Comparison of ENCODE assay signal across 8 mouse cellular contexts in genomic region chr12:111936706-111937550, GRCm38 (mm10). TPM values are rescaled to one million over a fixed set of nuclear protein-coding genes. Genes with fewer than 3 reads are reported as not detected.
DNase-seq lines count a peak whose midpoint lies in the region; ATAC-seq and TF ChIP-seq lines count a peak whose summit lies in the region.

No protein-coding gene starts in this region.

- no peaks in the 10 kb centered on the region for H3K27me3 ChIP-seq in hindbrain, postnatal 0 days (ENCODE audit: insufficient read depth, low read length)
- H3K27me3 ChIP-seq in hindbrain, embryonic 11.5 days (ENCODE audit: control insufficient read depth, insufficient read depth, low read length) = no peaks in the 10 kb centered on the region
- no peaks in the 10 kb centered on the region for H3K27me3 ChIP-seq in intestine, embryonic 16.5 days (replicated peaks; ENCODE audit: control insufficient read depth, insufficient read depth, low read length)
- no peaks in the 10 kb centered on the region for H3K27me3 ChIP-seq in liver, embryonic 15.5 days

- H3K36me3 ChIP-seq in hindbrain, postnatal 0 days (ENCODE audit: insufficient read depth, low read length) = no peaks in the 10 kb centered on the region
- H3K36me3 ChIP-seq in hindbrain, embryonic 11.5 days (ENCODE audit: control insufficient read depth, insufficient read depth, low read length) = no peaks in the 10 kb centered on the region
- no peaks in the 10 kb centered on the region for H3K36me3 ChIP-seq in intestine, embryonic 16.5 days (ENCODE audit: control insufficient read depth, insufficient read depth, low read length)
- no peaks in the 10 kb centered on the region for H3K36me3 ChIP-seq in liver, embryonic 15.5 days (replicated peaks)

- no peak overlapping the region for H3K27ac ChIP-seq in hindbrain, postnatal 0 days
- no peak overlapping the region for H3K27ac ChIP-seq in hindbrain, embryonic 11.5 days (ENCODE audit: low read depth, low read length)
- H3K27ac ChIP-seq in intestine, embryonic 16.5 days (ENCODE audit: low read length) = peak overlapping the region; percentile 94
- H3K27ac ChIP-seq in liver, embryonic 15.5 days (replicated peaks) = no peak overlapping the region

- no peak for ATAC-seq in hindbrain, postnatal 0 days
- ATAC-seq in hindbrain, embryonic 11.5 days (ENCODE audit: low FRiP score) = no peak
- peak; percentile 90 for ATAC-seq in intestine, embryonic 16.5 days
- no peak for ATAC-seq in liver, embryonic 15.5 days (ENCODE audit: insufficient read depth)
- no peak for ATAC-seq in granulocyte monocyte progenitor cell, adult 5-6 weeks (replicated peaks; ENCODE audit: poor library complexity, severe bottlenecking)

- H3K4me1 ChIP-seq in hindbrain, postnatal 0 days (ENCODE audit: insufficient read depth, low read length) = no peaks in the 10 kb centered on the region; the same call in 1 of the 2 replicates
- H3K4me1 ChIP-seq in hindbrain, embryonic 11.5 days (replicated peaks; ENCODE audit: control insufficient read depth, insufficient read depth, low read length) = 0 out of 2 replicates have a peak, but pooled peaks cover 4% of the 10 kb centered on the region
- H3K4me1 ChIP-seq in intestine, embryonic 16.5 days (ENCODE audit: control insufficient read depth, insufficient read depth, low read length) = peaks cover 52% of the 10 kb centered on the region
- H3K4me1 ChIP-seq in liver, embryonic 15.5 days (replicated peaks) = peaks cover 40% of the 10 kb centered on the region

- TF ChIP-seq POLR2A in brain, embryonic 14.5 days (IDR thresholded peaks at IDR 0.05; ENCODE audit: borderline replicate concordance, extremely low read depth, insufficient read depth, insufficient read length, poor library complexity, severe bottlenecking) = no peak

- H3K4me2 ChIP-seq in hindbrain, postnatal 0 days (ENCODE audit: low read depth, low read length) = no peak overlapping the region
- no peak overlapping the region for H3K4me2 ChIP-seq in hindbrain, embryonic 11.5 days (replicated peaks; ENCODE audit: low read depth, low read length)
- H3K4me2 ChIP-seq in intestine, embryonic 16.5 days (ENCODE audit: low read depth, low read length) = peak overlapping the region; percentile 50
- H3K4me2 ChIP-seq in liver, embryonic 15.5 days = peak overlapping the region; percentile 33

- peak; percentile 34 for DNase-seq in hindbrain, postnatal 0 days (ENCODE audit: low spot score)
- no peak for DNase-seq in hindbrain, embryonic 11.5 days (ENCODE audit: low spot score)
- peak; percentile 89 for DNase-seq in brain, embryonic 14.5 days (ENCODE audit: low read depth)
- peak; percentile 38 to 66 for DNase-seq in urinary bladder, postnatal 36 days (ENCODE audit: low spot score in 2 of 2)
- DNase-seq in left cerebral cortex, adult 18-20 months (ENCODE audit: low spot score in 2 of 2) = no peak

- no peak overlapping the region for H3K4me3 ChIP-seq in hindbrain, postnatal 0 days (ENCODE audit: low read length)
- H3K4me3 ChIP-seq in hindbrain, embryonic 11.5 days (ENCODE audit: low read depth, low read length) = no peak overlapping the region
- peak overlapping the region; percentile 24 for H3K4me3 ChIP-seq in intestine, embryonic 16.5 days (ENCODE audit: low read length)
- no peak overlapping the region for H3K4me3 ChIP-seq in liver, embryonic 15.5 days (replicated peaks)

- no peak for TF ChIP-seq CTCF in hindbrain, postnatal 0 days (IDR thresholded peaks at IDR 0.05; ENCODE audit: low read depth)
- no peak for TF ChIP-seq CTCF in brain, embryonic 14.5 days (IDR thresholded peaks at IDR 0.05; ENCODE audit: borderline replicate concordance, extremely low read depth, insufficient read depth, insufficient read length)

- H3K9me3 ChIP-seq in hindbrain, postnatal 0 days (ENCODE audit: low read length) = no peaks in the 10 kb centered on the region
- no peaks in the 10 kb centered on the region for H3K9me3 ChIP-seq in hindbrain, embryonic 11.5 days (ENCODE audit: control insufficient read depth, low read length)
- H3K9me3 ChIP-seq in intestine, embryonic 16.5 days (ENCODE audit: control insufficient read depth, low read length) = no peaks in the 10 kb centered on the region
- no peaks in the 10 kb centered on the region for H3K9me3 ChIP-seq in liver, embryonic 15.5 days (replicated peaks)

- no peak overlapping the region for H3K9ac ChIP-seq in hindbrain, postnatal 0 days (replicated peaks; ENCODE audit: low read length)
- no peak overlapping the region for H3K9ac ChIP-seq in hindbrain, embryonic 11.5 days (ENCODE audit: low read depth, low read length)
- H3K9ac ChIP-seq in intestine, embryonic 16.5 days (ENCODE audit: low read depth, low read length) = peak overlapping the region; percentile 64
- H3K9ac ChIP-seq in liver, embryonic 15.5 days = no peak overlapping the region

- WGBS in hindbrain, postnatal 0 days = 39% methylated on average over 24 of the region's 24 CpGs
- WGBS in hindbrain, embryonic 11.5 days = 43% methylated on average over 24 of the region's 24 CpGs
- WGBS in intestine, embryonic 16.5 days = 22% methylated on average over 24 of the region's 24 CpGs
- 49% methylated on average over 24 of the region's 24 CpGs for WGBS in liver, embryonic 15.5 days (ENCODE audit: insufficient replicate concordance)

RNA-seq across cellular contexts. Expression of gene Ppp1r13b, which starts 29.0 kb away (rescaled TPM):
- 54.5 and 57.4 TPM in 2 replicates for total RNA-seq in hindbrain, postnatal 0 days (2014; rRNA removed)
- 31.6 and 36.5 TPM in 2 replicates for polyA plus RNA-seq in hindbrain, postnatal 0 days (2015; fragmentation: Nextera tagmentation; extraction: Ambion mirVana)
- polyA plus RNA-seq in hindbrain, embryonic 11.5 days (2014; fragmentation: Nextera tagmentation; extraction: Ambion mirVana) = 8.3 and 9.5 TPM in 2 replicates
- polyA plus RNA-seq in brain, embryonic 14.5 days (2012; rRNA removed) = 19.4 and 35.7 TPM in 2 replicates
- 5.6 and 7.9 TPM in 2 replicates for polyA plus RNA-seq in intestine, embryonic 16.5 days (2015; fragmentation: Nextera tagmentation; extraction: Ambion mirVana)
- polyA plus RNA-seq in liver, embryonic 15.5 days (2015; fragmentation: Nextera tagmentation; extraction: Ambion mirVana) = 3.6 and 3.7 TPM in 2 replicates
- total RNA-seq in left cerebral cortex, adult 18-20 months (2021) = 10 to 100 TPM; 58.8 to 67.3 TPM
- total RNA-seq in granulocyte monocyte progenitor cell, adult 5-6 weeks (2014; fragmentation: Nextera tagmentation) = 11.2 and 11.4 TPM in 2 replicates
- 2.9 and 4.7 TPM in 2 replicates for total RNA-seq in granulocyte monocyte progenitor cell, adult 5-6 weeks (2017)

RNA-seq across cellular contexts. Expression of gene Atp5mpl, which starts 29.8 kb away (rescaled TPM):
- 225 and 251 TPM in 2 replicates for total RNA-seq in hindbrain, postnatal 0 days (2014; rRNA removed)
- 1,023 and 1,032 TPM in 2 replicates for polyA plus RNA-seq in hindbrain, postnatal 0 days (2015; fragmentation: Nextera tagmentation; extraction: Ambion mirVana)
- polyA plus RNA-seq in hindbrain, embryonic 11.5 days (2014; fragmentation: Nextera tagmentation; extraction: Ambion mirVana) = 582 and 583 TPM in 2 replicates
- polyA plus RNA-seq in brain, embryonic 14.5 days (2012; rRNA removed) = 193 and 206 TPM in 2 replicates
- polyA plus RNA-seq in intestine, embryonic 16.5 days (2015; fragmentation: Nextera tagmentation; extraction: Ambion mirVana) = 900 and 957 TPM in 2 replicates
- polyA plus RNA-seq in liver, embryonic 15.5 days (2015; fragmentation: Nextera tagmentation; extraction: Ambion mirVana) = 397 and 473 TPM in 2 replicates
- 100 to 1,000 TPM; 353 to 384 TPM for total RNA-seq in left cerebral cortex, adult 18-20 months (2021)
- 630 and 670 TPM in 2 replicates for total RNA-seq in granulocyte monocyte progenitor cell, adult 5-6 weeks (2014; fragmentation: Nextera tagmentation)
- total RNA-seq in granulocyte monocyte progenitor cell, adult 5-6 weeks (2017) = 410 and 442 TPM in 2 replicates

RNA-seq across cellular contexts. Expression of gene Tdrd9, which starts 34.4 kb away (rescaled TPM):
- 0.07 and 0.68 TPM in 2 replicates for total RNA-seq in hindbrain, postnatal 0 days (2014; rRNA removed)
- polyA plus RNA-seq in hindbrain, postnatal 0 days (2015; fragmentation: Nextera tagmentation; extraction: Ambion mirVana) = 0.20 and 0.46 TPM in 2 replicates
- 0.37 and 0.81 TPM in 2 replicates for polyA plus RNA-seq in hindbrain, embryonic 11.5 days (2014; fragmentation: Nextera tagmentation; extraction: Ambion mirVana)
- polyA plus RNA-seq in brain, embryonic 14.5 days (2012; rRNA removed) = 0.59 TPM in 2 replicates
- polyA plus RNA-seq in intestine, embryonic 16.5 days (2015; fragmentation: Nextera tagmentation; extraction: Ambion mirVana) = 0.20 and 0.24 TPM in 2 replicates
- 0.10 and 0.22 TPM in 2 replicates for polyA plus RNA-seq in liver, embryonic 15.5 days (2015; fragmentation: Nextera tagmentation; extraction: Ambion mirVana)
- under 1 TPM; 0.26 to 0.33 TPM for total RNA-seq in left cerebral cortex, adult 18-20 months (2021)
- not detected in 2 replicates for total RNA-seq in granulocyte monocyte progenitor cell, adult 5-6 weeks (2014; fragmentation: Nextera tagmentation)
- not detected in 2 replicates for total RNA-seq in granulocyte monocyte progenitor cell, adult 5-6 weeks (2017)

RNA-seq across cellular contexts. Expression of gene Rd3l, which starts 44.2 kb away (rescaled TPM):
- 0.73 TPM in 1 of 2 replicates, not detected in the other for total RNA-seq in hindbrain, postnatal 0 days (2014; rRNA removed)
- polyA plus RNA-seq in hindbrain, postnatal 0 days (2015; fragmentation: Nextera tagmentation; extraction: Ambion mirVana) = 0.61 TPM in 1 of 2 replicates, not detected in the other
- polyA plus RNA-seq in hindbrain, embryonic 11.5 days (2014; fragmentation: Nextera tagmentation; extraction: Ambion mirVana) = not detected in 2 replicates
- not detected in 2 replicates for polyA plus RNA-seq in brain, embryonic 14.5 days (2012; rRNA removed)
- not detected in 2 replicates for polyA plus RNA-seq in intestine, embryonic 16.5 days (2015; fragmentation: Nextera tagmentation; extraction: Ambion mirVana)
- polyA plus RNA-seq in liver, embryonic 15.5 days (2015; fragmentation: Nextera tagmentation; extraction: Ambion mirVana) = not detected in 2 replicates
- total RNA-seq in left cerebral cortex, adult 18-20 months (2021) = under 1 TPM in 1 of 2 experiments, not detected in 1; 0.37 TPM
- not detected in 2 replicates for total RNA-seq in granulocyte monocyte progenitor cell, adult 5-6 weeks (2014; fragmentation: Nextera tagmentation)
- total RNA-seq in granulocyte monocyte progenitor cell, adult 5-6 weeks (2017) = not detected in 2 replicates

Comparison
In these comparisons a context has a peak if more than half of its experiments do, and no peak if none do; other contexts are left out.
1. DNase-seq: peak in hindbrain, postnatal 0 days (single experiment), brain, embryonic 14.5 days (single experiment) and urinary bladder, postnatal 36 days (2 of 2); none in hindbrain, embryonic 11.5 days (single experiment) and left cerebral cortex, adult 18-20 months (0 of 2).
2. H3K4me2 ChIP-seq: peak in intestine, embryonic 16.5 days (single experiment) and liver, embryonic 15.5 days (single experiment); none in hindbrain, postnatal 0 days (single experiment) and hindbrain, embryonic 11.5 days (single experiment).